In genomic region chr12:52476036-52476435, GRCm38 (mm10) we compare ENCODE assay signal across 26 mouse cellular contexts. TPM values are rescaled to one million over a fixed set of nuclear protein-coding genes. Genes with fewer than 3 reads are reported as not detected.
DNase-seq lines count a peak whose midpoint lies in the region; ATAC-seq and TF ChIP-seq lines count a peak whose summit lies in the region.
"Had no signal": no experiment of that assay in that cellular context is flagged by ENCODE, and none has a peak within 500 bp of the region (broad histone marks: within the 10 kb centered on the region; RNA-seq: fewer than 3 reads in every experiment).

No protein-coding gene starts in this region.

- no peak for TF ChIP-seq RAD21 in CH12.LX (IDR thresholded peaks at IDR 0.05; ENCODE audit: low read depth, low read length)

- no peaks in the 10 kb centered on the region for H3K36me3 ChIP-seq in kidney, embryonic 15.5 days
- H3K36me3 ChIP-seq in CH12.LX (replicated peaks in 1 of 2; ENCODE audit: control insufficient read depth in 1 of 2, insufficient read depth in 1 of 2, low read length in 1 of 2) = no peaks in the 10 kb centered on the region
- H3K36me3 ChIP-seq in stomach, postnatal 0 days (ENCODE audit: control insufficient read depth, insufficient read depth, low read length) = no peaks in the 10 kb centered on the region
- H3K36me3 ChIP-seq in intestine, embryonic 15.5 days = no peaks in the 10 kb centered on the region
- H3K36me3 ChIP-seq: embryonic facial prominence, embryonic 13.5 days; embryonic facial prominence, embryonic 15.5 days; forebrain, embryonic 15.5 days had no signal

- TF ChIP-seq POLR2A in CH12.LX (IDR thresholded peaks at IDR 0.05; ENCODE audit: low read depth, low read length) = no peak

- H3K9ac ChIP-seq in kidney, embryonic 15.5 days = no peak overlapping the region
- no peak overlapping the region for H3K9ac ChIP-seq in CH12.LX (ENCODE audit: insufficient read depth, low read depth)
- no peak overlapping the region for H3K9ac ChIP-seq in stomach, postnatal 0 days (ENCODE audit: low read length)
- H3K9ac ChIP-seq in intestine, embryonic 15.5 days = no peak overlapping the region
- H3K9ac ChIP-seq: embryonic facial prominence, embryonic 13.5 days; embryonic facial prominence, embryonic 15.5 days; forebrain, embryonic 13.5 days; forebrain, embryonic 15.5 days; forebrain, postnatal 0 days had no signal

- H3K79me2 ChIP-seq in CH12.LX (replicated peaks; ENCODE audit: control insufficient read depth, extremely low read depth, insufficient read depth, poor library complexity, severe bottlenecking) = no peaks in the 10 kb centered on the region

- H3K4me1 ChIP-seq in kidney, embryonic 15.5 days = peaks cover 12% of the 10 kb centered on the region
- peaks cover 8 to 30% of the 10 kb centered on the region in 2 experiments; a peak in 3 of 4 replicates for H3K4me1 ChIP-seq in CH12.LX (ENCODE audit: control insufficient read depth in 1 of 2, insufficient read depth in 2 of 2)
- no peaks in the 10 kb centered on the region for H3K4me1 ChIP-seq in stomach, postnatal 0 days (replicated peaks; ENCODE audit: control insufficient read depth, insufficient read depth)
- H3K4me1 ChIP-seq in intestine, embryonic 15.5 days (replicated peaks) = no peaks in the 10 kb centered on the region
- H3K4me1 ChIP-seq: embryonic facial prominence, embryonic 13.5 days; embryonic facial prominence, embryonic 15.5 days had no signal

- H3K4me2 ChIP-seq in kidney, embryonic 15.5 days = no peak overlapping the region
- peak overlapping the region; percentile 7; the same call in 1 of the 2 replicates for H3K4me2 ChIP-seq in CH12.LX (ENCODE audit: insufficient read depth, low read depth, poor library complexity, severe bottlenecking)
- no peak overlapping the region for H3K4me2 ChIP-seq in stomach, postnatal 0 days (replicated peaks; ENCODE audit: low read depth)
- H3K4me2 ChIP-seq in intestine, embryonic 15.5 days (replicated peaks) = no peak overlapping the region
- H3K4me2 ChIP-seq: embryonic facial prominence, embryonic 13.5 days; embryonic facial prominence, embryonic 15.5 days; forebrain, embryonic 13.5 days; forebrain, embryonic 15.5 days had no signal

- H3K9me3 ChIP-seq in kidney, embryonic 15.5 days (replicated peaks) = no peaks in the 10 kb centered on the region
- no peaks in the 10 kb centered on the region for H3K9me3 ChIP-seq in CH12.LX (replicated peaks; ENCODE audit: low read length)
- no peaks in the 10 kb centered on the region for H3K9me3 ChIP-seq in stomach, postnatal 0 days (ENCODE audit: control insufficient read depth, low read length)
- H3K9me3 ChIP-seq in intestine, embryonic 15.5 days = no peaks in the 10 kb centered on the region
- H3K9me3 ChIP-seq: embryonic facial prominence, embryonic 13.5 days; embryonic facial prominence, embryonic 15.5 days; forebrain, embryonic 13.5 days; forebrain, embryonic 15.5 days had no signal

- H3K27me3 ChIP-seq in kidney, embryonic 15.5 days = no peaks in the 10 kb centered on the region
- H3K27me3 ChIP-seq in CH12.LX (replicated peaks) = no peaks in the 10 kb centered on the region
- no peaks in the 10 kb centered on the region for H3K27me3 ChIP-seq in stomach, postnatal 0 days (ENCODE audit: control insufficient read depth, insufficient read depth, low read length)
- H3K27me3 ChIP-seq in intestine, embryonic 15.5 days (replicated peaks) = no peaks in the 10 kb centered on the region
- H3K27me3 ChIP-seq: embryonic facial prominence, embryonic 13.5 days; embryonic facial prominence, embryonic 15.5 days; forebrain, embryonic 13.5 days; forebrain, embryonic 15.5 days had no signal

- dilution Hi-C loops in CH12.LX (cut with MboI; ENCODE audit: extremely low pct_ligation_motif_present, extremely low pct_unique_long_range_greater_than_20kb, low sequenced_read_pairs) = no loop called here

- in situ Hi-C loops in CH12.LX (cut with MboI; ENCODE audit: low pct_ligation_motif_present, low pct_unique_long_range_greater_than_20kb, low sequenced_read_pairs) = loop anchor here (25.0 kb wide), 2 partner anchors 361 to 439 kb away; partner anchors contain the start of gene Gpr33

- H3K4me3 ChIP-seq in kidney, embryonic 15.5 days (replicated peaks) = no peak overlapping the region
- no peak overlapping the region for H3K4me3 ChIP-seq in CH12.LX (replicated peaks in 1 of 3; ENCODE audit: low read depth in 2 of 3, low read length in 2 of 3, poor library complexity in 1 of 3)
- no peak overlapping the region for H3K4me3 ChIP-seq in stomach, postnatal 0 days (ENCODE audit: low read depth, low read length)
- no peak overlapping the region for H3K4me3 ChIP-seq in intestine, embryonic 15.5 days (replicated peaks)
- H3K4me3 ChIP-seq: embryonic facial prominence, embryonic 13.5 days; embryonic facial prominence, embryonic 15.5 days; forebrain, embryonic 13.5 days; forebrain, embryonic 15.5 days had no signal

- ATAC-seq in kidney, embryonic 15.5 days (replicated peaks; ENCODE audit: low FRiP score) = 0 out of 2 replicates have a peak, but pooled peaks have one; percentile 43
- ATAC-seq in stomach, postnatal 0 days (ENCODE audit: low FRiP score, low TSS enrichment) = no peak
- no peak for ATAC-seq in intestine, embryonic 15.5 days
- ATAC-seq: activated CD4-positive, CD25-positive, alpha-beta regulatory T cell, adult 4 months; CD4-positive, CD25-positive, alpha-beta regulatory T cell, adult 4 months; forebrain, embryonic 13.5 days; forebrain, embryonic 15.5 days; forebrain, postnatal 0 days had no signal

- TF ChIP-seq EP300 in CH12.LX (IDR thresholded peaks at IDR 0.05; ENCODE audit: low read length) = no peak
- no peak for TF ChIP-seq EP300 in stomach, postnatal 0 days (optimal IDR thresholded peaks at IDR 0.05)

- no peak for TF ChIP-seq CTCF in CH12.LX (conservative IDR thresholded peaks at IDR 0.05 in 1 of 2, IDR thresholded peaks at IDR 0.05 in 1 of 2; ENCODE audit: low read depth in 2 of 2, low read length in 2 of 2)
- no peak for TF ChIP-seq CTCF in stomach, postnatal 0 days (IDR thresholded peaks at IDR 0.05; ENCODE audit: low read depth)

- 49% methylated on average over 6 of the region's 6 CpGs for whole genome bisulfite sequencing in kidney, embryonic 15.5 days
- 76% methylated on average over 6 of the region's 6 CpGs for WGBS in stomach, postnatal 0 days
- 67% methylated on average over 6 of the region's 6 CpGs for whole genome bisulfite sequencing in intestine, embryonic 15.5 days

- H3K27ac ChIP-seq in kidney, embryonic 15.5 days = no peak overlapping the region
- H3K27ac ChIP-seq in CH12.LX (ENCODE audit: insufficient read depth, low read depth) = no peak overlapping the region
- no peak overlapping the region for H3K27ac ChIP-seq in stomach, postnatal 0 days (replicated peaks)
- no peak overlapping the region for H3K27ac ChIP-seq in intestine, embryonic 15.5 days
- H3K27ac ChIP-seq: embryonic facial prominence, embryonic 13.5 days; embryonic facial prominence, embryonic 15.5 days; forebrain, embryonic 13.5 days; forebrain, embryonic 15.5 days had no signal

- DNase-seq in kidney, adult 18-20 months = no peak
- DNase-seq in 3T3-L1 (ENCODE audit: low read depth, low spot score) (peak; percentile 62), CH12.LX (ENCODE audit: extremely low read depth) (no peak), NIH3T3 (ENCODE audit: low read depth) (peak; percentile 43)
- no peak for DNase-seq in frontal cortex, postnatal 25 days (ENCODE audit: low spot score in 2 of 2)
- no peak for DNase-seq in stomach, postnatal 0 days (ENCODE audit: low spot score)
- DNase-seq: adrenal gland, adult 8-10 months; adrenal gland, postnatal 14 days; adrenal gland, postnatal 36 days; B cell, adult 2 months; cerebellum, adult 11 months; cerebellum, adult 18-20 months; cerebellum, adult 8-10 months; cerebellum, adult 9-11 months; cerebellum, postnatal 14 days; cerebellum, postnatal 36 days; embryo, embryonic 11 days; forebrain, postnatal 0 days had no signal

TF ChIP-seq in CH12.LX, 34 proteins besides CTCF, POLR2A, EP300 and RAD21:
- TF ChIP-seq E2F4 (IDR thresholded peaks at IDR 0.05; ENCODE audit: insufficient replicate concordance, low read depth, low read length) (no peak), MAX (IDR thresholded peaks at IDR 0.05; ENCODE audit: low read length) (no peak), NRF1 (IDR thresholded peaks at IDR 0.05; ENCODE audit: low read depth, low read length) (no peak), USF2 (conservative IDR thresholded peaks at IDR 0.05; ENCODE audit: low read depth, low read length) (no peak), BHLHE40 (IDR thresholded peaks at IDR 0.05; ENCODE audit: low read depth, low read length) (no peak), TBP (conservative IDR thresholded peaks at IDR 0.05; ENCODE audit: low read depth, low read length) (no peak), RCOR1 (conservative IDR thresholded peaks at IDR 0.05; ENCODE audit: low read depth, low read length) (no peak), HCFC1 (IDR thresholded peaks at IDR 0.05; ENCODE audit: low read depth, low read length) (no peak), KAT2A (IDR thresholded peaks at IDR 0.05; ENCODE audit: insufficient replicate concordance, low read length) (no peak), JUND (conservative IDR thresholded peaks at IDR 0.05; ENCODE audit: low read depth, low read length) (no peak), PAX5 (IDR thresholded peaks at IDR 0.05; ENCODE audit: low read length) (no peak), NELFE (IDR thresholded peaks at IDR 0.05; ENCODE audit: low read depth, low read length) (no peak), ETS1 (conservative IDR thresholded peaks at IDR 0.05; ENCODE audit: low read depth, low read length) (no peak), CHD1 (IDR thresholded peaks at IDR 0.05; ENCODE audit: low read depth, low read length) (no peak), ZNF384 (IDR thresholded peaks at IDR 0.05; ENCODE audit: low read depth, low read length) (no peak), ELF1 (IDR thresholded peaks at IDR 0.05; ENCODE audit: low read depth, low read length) (no peak), MEF2A (IDR thresholded peaks at IDR 0.05; ENCODE audit: borderline replicate concordance, low read depth, low read length) (no peak), SMC3 (IDR thresholded peaks at IDR 0.05; ENCODE audit: low read depth, low read length) (no peak), JUN (IDR thresholded peaks at IDR 0.05; ENCODE audit: insufficient read depth, low read depth, low read length) (no peak), IRF4 (IDR thresholded peaks at IDR 0.05; ENCODE audit: low read depth, low read length) (no peak)
TF ChIP-seq in CH12.LX: peak in this region for 0.

RNA-seq across cellular contexts. Expression of gene Arhgap5, which starts 27.7 kb away (rescaled TPM):
- polyA plus RNA-seq in kidney, embryonic 15.5 days (2015; fragmentation: Nextera tagmentation; extraction: Ambion mirVana) = 40.2 and 45.8 TPM in 2 replicates
- total RNA-seq in CH12.LX (2012; rRNA removed) (12.0 and 13.0 TPM in 2 replicates), CH12.LX (2014; rRNA removed) (42.7 and 45.5 TPM in 2 replicates)
- polyA plus RNA-seq in CH12.LX (2012; ENCODE audit: insufficient read length, low read depth) = 11.1 and 13.0 TPM in 2 replicates
- polyA plus RNA-seq in stomach, postnatal 0 days (2015; fragmentation: Nextera tagmentation; extraction: Ambion mirVana) = 24.8 and 25.5 TPM in 2 replicates
- 31.5 and 36.0 TPM in 2 replicates for polyA plus RNA-seq in intestine, embryonic 15.5 days (2015; fragmentation: Nextera tagmentation; extraction: Ambion mirVana)

Comparison
In these comparisons a context has a peak if more than half of its experiments do, and no peak if none do; other contexts are left out.
1. DNase-seq: peak in 3T3-L1 (single experiment) and NIH3T3 (single experiment); none in kidney, adult 18-20 months (single experiment), CH12.LX (single experiment), frontal cortex, postnatal 25 days (0 of 2) and stomach, postnatal 0 days (single experiment).